Mouse (Mus musculus): ENCODE measurements at regions not wholly inside any gene's neighbourhood (a gene's known extent, or its start where the extent isn't known, plus 50 kb on each side); places are given as distances from the start of the nearest gene placed in this dataset.
A peak's percentile ranks its signal among the peaks of the same experiment; 100 is the strongest.

DNA sequence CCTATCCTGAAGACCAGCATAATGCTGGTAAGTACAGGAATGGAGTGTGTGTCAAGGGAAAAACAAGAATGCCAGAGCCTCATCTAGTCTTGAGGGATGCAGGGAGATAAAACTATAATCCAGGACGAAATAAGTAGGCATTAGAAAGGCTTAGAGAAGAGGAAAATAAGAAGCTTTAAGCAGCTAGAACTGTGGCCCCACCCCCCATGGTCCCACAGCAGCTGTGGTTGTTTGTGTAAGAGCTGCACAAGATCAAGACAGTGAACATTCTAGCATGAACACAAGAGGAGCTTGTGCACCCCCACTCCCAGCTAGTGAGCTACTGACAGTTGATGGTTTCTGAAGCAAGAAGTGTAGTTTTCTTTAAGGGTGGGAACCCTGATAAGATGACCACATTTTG is 315.9 kb downstream of the Tmem135 start:
- DNase-seq: no peak

DNA sequence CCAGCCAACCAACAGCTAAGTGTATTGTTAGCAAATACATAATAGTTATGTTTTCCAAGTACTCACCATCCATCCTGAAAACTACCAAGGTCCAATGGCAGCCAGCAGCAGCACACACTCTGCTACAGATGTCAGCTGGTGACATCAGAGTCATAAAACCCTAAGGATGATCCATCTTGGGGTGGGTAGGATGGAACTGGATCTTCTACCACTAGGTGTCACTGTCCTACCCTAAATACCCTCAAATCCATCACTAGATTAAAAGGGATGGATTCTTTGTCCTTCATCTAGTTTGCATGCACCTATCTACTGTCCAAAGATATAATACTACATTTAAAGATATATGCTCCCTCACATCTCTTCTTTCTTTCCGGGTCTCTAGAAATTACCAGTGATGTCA is 317.7 kb downstream of the Tmem135 start:
- DNase-seq: peak; percentile 57

DNA sequence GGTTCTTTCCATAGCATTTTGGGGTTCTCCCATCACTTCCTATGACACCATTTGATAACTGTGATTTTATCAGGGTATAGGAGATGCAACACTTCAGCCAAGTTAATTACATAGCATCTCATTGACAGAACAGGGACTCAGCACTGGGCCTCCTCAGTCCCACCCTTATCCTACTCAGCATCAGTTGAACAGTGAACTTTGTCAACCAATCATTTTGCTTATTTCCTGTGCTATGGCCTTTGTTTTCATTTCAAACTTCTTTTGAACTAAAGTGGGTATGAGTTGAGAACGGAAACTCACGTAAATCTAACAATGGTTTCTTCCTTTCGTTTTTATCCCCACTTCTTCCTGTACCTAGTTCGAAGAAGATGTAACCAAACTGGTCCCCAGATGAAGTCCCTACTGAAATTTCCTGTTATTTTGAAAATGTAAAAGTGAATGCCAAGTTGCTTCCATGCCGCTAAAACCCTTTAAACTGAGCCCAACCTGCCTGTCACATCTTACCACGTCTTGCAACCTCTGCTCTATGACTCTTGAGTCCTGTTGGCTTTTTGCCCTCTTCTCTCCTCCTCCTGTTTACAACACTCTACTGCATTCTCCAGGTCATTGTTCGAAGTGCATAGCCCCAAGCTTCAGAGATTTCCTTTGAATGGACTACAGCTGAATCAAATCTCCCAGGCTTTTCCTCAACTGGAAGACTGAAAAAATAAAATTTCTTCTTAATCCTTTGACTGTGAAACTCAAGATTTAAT is 329.9 kb downstream of the Tmem135 start:
- DNase-seq: no peak

- no peak for DNase-seq
Measured at GRCm38 (mm10) chr7:89070030-89070429, 334.0 kb downstream of the Tmem135 start.

DNA sequence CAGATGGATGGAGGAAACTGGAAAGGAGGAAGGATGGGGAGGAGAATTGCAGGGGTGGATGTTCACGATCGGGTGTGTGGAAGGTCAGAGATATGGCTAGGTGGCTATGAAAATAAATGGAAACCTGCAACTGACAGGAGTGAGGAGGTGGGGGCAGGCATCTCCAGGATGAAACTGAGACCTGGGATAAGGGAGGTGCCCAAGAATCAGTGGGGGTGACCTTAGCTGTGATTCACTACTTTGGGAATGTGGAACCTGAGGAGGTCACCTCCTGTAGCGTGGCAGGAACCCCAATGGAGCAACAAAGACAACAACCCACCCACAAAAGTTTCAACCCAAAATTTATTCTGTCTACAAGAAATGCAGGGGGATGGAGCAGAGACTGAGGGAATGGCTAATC is 339.6 kb downstream of the Tmem135 start:
- DNase-seq: no peak

DNA sequence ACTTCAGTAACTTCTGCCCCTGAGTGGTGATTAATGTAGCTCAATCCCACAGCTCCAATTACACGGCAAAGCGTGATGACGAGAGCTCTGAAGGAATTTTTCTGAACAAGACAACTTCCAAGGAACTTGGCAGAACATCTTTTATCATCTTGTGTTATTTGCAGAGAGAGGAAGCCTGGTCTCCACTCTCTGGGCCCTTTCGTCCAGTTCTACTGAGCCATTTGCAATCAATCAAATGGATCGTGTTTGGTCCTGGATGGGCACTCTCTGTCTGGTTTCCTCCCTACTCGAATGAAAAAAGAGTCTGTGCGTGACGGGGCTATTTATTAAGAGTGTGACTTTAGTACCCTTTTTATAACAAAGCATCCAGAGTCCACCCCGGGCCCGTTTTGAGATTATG is 340.4 kb downstream of the Tmem135 start:
- peak; percentile 12 for DNase-seq

DNA sequence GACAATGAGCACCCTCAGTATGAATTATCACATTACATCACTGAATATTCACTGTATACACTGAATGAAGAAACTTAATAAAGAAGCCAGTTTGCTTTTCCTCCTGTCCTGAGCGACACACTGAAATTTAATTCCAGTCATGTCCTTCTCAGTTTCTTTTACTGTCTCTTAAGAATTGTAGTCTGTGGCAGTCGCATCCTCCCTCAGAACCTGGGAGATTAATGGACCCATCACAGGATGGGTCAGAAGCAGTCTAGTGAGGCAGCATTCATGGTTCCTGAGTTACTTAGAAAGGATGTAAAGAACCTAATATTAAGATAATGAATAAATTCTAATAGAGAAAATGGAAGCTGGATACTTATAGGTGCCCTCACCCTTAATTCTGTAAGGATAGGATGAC is 349.5 kb downstream of the Tmem135 start:
- DNase-seq: no peak

DNA sequence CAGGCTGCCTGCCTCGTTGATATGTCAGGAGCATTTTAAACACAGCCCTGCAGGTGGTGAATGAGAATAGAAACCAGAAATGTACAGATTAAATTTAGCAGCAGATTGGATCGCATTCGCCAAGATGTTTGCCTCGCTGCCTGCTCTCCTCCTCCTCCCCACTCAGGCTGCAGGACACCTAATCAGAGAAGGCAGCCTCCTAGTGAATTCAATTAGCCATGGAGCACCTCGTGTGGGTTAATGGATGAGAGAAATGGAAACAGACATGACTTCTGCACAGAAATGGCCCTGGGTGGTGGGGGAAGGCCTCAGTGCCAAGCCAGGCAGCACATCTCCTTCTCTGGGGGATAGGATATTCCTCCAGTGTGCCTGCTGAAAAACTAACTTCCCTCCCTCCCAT is 352.8 kb downstream of the Tmem135 start:
- DNase-seq: no peak

DNA sequence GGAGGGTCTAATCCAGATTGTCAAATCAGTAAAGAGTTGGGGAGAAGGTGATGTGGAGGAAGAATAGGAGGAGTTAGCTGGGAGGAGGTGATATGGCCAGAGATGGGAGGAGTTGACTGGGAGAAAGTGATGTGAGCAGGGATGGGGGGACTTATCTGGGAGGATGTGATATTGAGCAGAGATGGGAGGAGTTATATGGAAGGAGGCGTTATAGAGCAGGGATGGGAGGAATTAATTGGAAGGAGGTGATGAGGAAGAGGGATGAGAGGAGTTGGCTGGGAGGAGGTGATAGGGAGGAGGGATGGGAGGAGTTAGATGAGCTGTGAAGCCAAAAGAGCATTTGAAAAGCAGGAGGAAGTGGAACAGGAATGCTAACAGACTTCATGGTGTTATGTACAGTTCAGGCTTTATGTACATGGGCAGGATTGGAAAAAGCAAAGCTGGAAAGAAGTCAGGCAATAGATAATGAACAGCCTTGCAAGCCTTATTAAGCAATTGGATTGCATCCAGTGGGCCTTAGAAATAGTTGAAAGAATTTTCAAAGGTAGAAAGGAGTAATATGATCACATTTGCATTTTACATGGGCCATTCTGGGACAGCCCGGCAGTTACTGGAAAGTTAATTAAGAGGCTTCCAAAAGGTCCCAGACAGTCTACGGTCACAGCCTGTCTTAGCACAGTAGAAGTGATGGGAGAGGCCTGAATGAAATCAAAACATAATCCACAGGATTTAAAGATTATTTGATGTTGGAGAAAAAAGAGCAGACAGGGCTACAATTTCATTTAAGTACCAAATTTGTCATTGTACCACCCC is 357.4 kb downstream of the Tmem135 start:
- DNase-seq: no peak

- peak; percentile 4 for DNase-seq
Measured at GRCm38 (mm10) chr7:89042977-89043376, 361.0 kb downstream of the Tmem135 start.

GRCm38 (mm10) chr7:89041287-89041686 is 362.7 kb downstream of the Tmem135 start:
- DNase-seq: peak; percentile 5

- DNase-seq: peak; percentile 24
Measured at GRCm38 (mm10) chr7:89040139-89040538, 363.9 kb downstream of the Tmem135 start.

- no peak for DNase-seq
Measured at GRCm38 (mm10) chr7:89035138-89035996, 368.7 kb downstream of the Tmem135 start.

DNA sequence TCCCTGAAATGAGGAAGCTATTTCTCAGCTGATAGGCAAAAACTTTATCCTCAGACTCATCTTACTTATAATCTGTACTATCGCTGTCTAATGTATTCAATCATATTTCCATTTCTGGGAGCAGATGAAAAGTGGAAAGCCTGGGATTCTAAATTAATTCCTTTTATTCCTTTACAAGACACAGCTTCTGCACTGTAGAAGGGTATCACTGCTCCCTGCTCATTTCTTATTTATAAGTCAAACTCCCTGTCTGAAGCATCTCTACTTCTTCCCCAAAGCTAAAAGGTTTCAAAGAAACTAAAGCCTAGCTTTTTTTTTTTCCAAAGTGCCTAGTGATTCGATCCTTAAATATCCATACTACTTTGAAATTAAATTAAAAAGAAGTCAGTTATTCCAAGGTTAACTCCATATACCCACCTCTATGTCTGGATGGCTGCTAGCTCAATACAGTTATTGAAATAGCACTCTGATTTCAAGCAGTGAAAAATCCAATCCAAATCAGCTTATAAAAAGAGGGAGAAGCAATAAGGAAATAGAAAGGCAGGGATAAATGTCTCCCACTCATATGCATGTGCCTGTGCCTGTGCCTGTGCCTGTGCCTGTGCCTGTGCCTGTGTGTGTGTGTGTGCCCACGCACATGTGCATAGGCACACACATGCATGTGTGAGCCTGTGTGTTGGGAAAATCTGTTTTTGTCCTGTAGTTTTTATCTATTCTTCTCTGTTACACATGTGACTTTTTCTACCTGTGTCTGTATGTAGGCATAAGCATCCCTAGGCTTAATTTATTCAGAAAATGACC is 380.6 kb downstream of the Tmem135 start:
- no peak for DNase-seq

GRCm38 (mm10) chr7:88998815-88999392 is 405.1 kb downstream of the Tmem135 start:
- DNase-seq: no peak

GRCm38 (mm10) chr7:88997815-88998477 is 406.1 kb downstream of the Tmem135 start:
- no peak for DNase-seq

DNA sequence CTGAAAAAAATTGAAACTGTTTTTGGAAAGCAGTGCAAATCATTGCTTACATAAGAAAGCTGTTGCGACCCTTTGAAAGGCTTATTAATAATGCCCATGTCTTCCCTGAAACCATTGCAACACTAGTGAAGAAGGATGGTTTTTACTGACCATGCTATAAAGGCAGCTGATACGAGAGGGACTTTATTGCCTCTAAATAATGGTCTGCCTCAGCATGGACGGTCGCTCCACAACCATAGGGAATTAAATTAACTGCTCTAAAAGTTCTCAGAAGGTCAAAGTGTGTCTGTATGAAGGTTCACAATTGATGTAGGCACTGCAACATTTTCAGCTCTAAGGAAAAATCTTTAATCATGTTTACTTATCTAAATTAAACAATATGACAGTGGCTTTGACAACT is 429.6 kb downstream of the Tmem135 start:
- no peak for DNase-seq

- DNase-seq: no peak
Measured at GRCm38 (mm10) chr7:88960841-88961240, 443.2 kb downstream of the Tmem135 start.

DNA sequence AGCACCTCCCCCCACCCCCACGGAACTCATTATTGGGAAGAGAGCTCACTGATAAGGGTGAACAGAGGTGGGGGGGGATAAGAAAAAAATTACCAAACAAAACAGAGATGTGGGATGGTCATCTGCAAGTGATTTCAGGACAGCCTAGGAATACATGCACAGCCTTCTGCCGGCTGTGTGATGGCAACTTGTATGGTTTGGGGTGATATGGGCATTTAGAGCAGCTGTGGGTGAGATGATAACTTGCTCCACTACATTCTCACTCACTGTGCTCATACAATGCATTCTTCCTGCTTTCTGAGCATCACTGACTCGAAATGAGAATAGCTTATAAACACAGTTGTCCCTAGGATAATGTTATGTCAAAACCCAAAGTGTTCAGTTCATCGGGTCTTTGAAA is 443.8 kb downstream of the Tmem135 start:
- DNase-seq: no peak

- no peak for DNase-seq
Measured at GRCm38 (mm10) chr7:88959332-88960124, 444.5 kb downstream of the Tmem135 start.

DNA sequence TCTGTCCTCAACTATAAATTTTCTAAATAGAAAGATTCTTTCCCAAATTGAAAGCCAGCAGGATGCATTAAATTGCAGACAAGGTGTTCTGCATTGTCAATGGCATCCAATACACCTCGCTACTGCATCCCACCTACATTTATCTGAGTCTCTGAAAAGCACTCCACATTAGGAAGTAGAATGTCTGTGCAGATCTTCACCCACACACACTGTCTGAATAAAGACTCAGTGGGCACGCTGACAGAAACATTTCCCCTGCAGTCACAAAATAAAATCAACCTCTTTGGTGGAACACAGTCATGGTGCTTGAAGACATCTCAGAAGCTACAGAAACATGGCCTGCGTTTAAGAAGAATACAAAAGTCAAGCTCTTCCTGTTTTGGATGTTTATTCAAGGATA is 449.0 kb downstream of the Tmem135 start:
- DNase-seq: no peak

Measured in embryo, embryonic 11 days (tissue).